Mouse (Mus musculus) G1E (cell line): ENCODE results near the gene Tsnaxip1. TPM values are rescaled to one million over a fixed set of nuclear protein-coding genes. Genes with fewer than 3 reads are reported as not detected.

Experiments used
- ATAC-seq: 2 replicates; pipeline ENCODE4 v1.8.0; 2016; ENCODE audit warnings: mild to moderate bottlenecking; ENCODE audit not compliant: insufficient number of reproducible peaks, poor library complexity, low FRiP score, severe bottlenecking; ENCODE audit errors: extremely low read depth
- DNase-seq: peaks from one replicate; pipeline ENCODE4 v3.0.0; 2012; ENCODE audit warnings: low spot score
- H3K27me3 ChIP-seq: 2 replicates; pipeline ENCODE4 v1.6.1; 2012; ENCODE audit warnings: mild to moderate bottlenecking, low read length, inconsistent platforms; ENCODE audit not compliant: insufficient read depth
- H3K36me3 ChIP-seq: replicated peaks from 2 replicates; pipeline ENCODE3; 2012; ENCODE audit warnings: mild to moderate bottlenecking, inconsistent platforms
- H3K4me1 ChIP-seq: 2 replicates; pipeline ENCODE4 v1.6.1; 2012; ENCODE audit warnings: low read depth, low read length, inconsistent platforms, mixed read lengths; ENCODE audit not compliant: insufficient read depth
- H3K4me3 ChIP-seq: 2 replicates; pipeline ENCODE4 v1.5.1; 2012; ENCODE audit warnings: low read depth, mild to moderate bottlenecking, inconsistent platforms, low read length, moderate library complexity, mixed read lengths
- H3K9me3 ChIP-seq: replicated peaks from 2 replicates; pipeline ENCODE4 v1.6.1; 2012; ENCODE audit warnings: inconsistent platforms
- CTCF ChIP-seq: IDR thresholded peaks from 2 replicates; pipeline ENCODE4 v1.5.1; 2012; ENCODE audit warnings: low read depth, low read length, inconsistent platforms, mixed read lengths
- GATA1 ChIP-seq: IDR thresholded peaks from 2 replicates; pipeline ENCODE4 v1.6.1; 2012; ENCODE audit warnings: borderline replicate concordance, low read length, inconsistent platforms, mixed read lengths
- GATA2 ChIP-seq: IDR thresholded peaks from 2 replicates; pipeline ENCODE4 v1.6.1; 2012; ENCODE audit warnings: low read depth, low read length, inconsistent platforms, borderline replicate concordance
- POLR2AphosphoS5 ChIP-seq: IDR thresholded peaks from 2 replicates; pipeline ENCODE4 v1.6.1; 2012; ENCODE audit warnings: low read depth, low read length, inconsistent platforms; ENCODE audit not compliant: insufficient replicate concordance
- TAL1 ChIP-seq: conservative IDR thresholded peaks from 2 replicates; pipeline ENCODE4 v1.6.1; 2012; ENCODE audit warnings: low read depth, low read length, inconsistent platforms, mixed read lengths
- polyA plus RNA-seq: library from polyadenylated mRNA; stranded (reverse); fragments of >175 nt; gene quantifications from 2 replicates; pipeline ENCODE4 v1.2.3, GENCODE M21; 2012
- total RNA-seq, 2 experiments: library from RNA; stranded (forward) in 1 of 2; stranded (reverse) in 1 of 2; fragments of 200-1000 nt in 1 of 2; fragments of >200 nt in 1 of 2; fragmentation: Nextera tagmentation in 1 of 2; gene quantifications; 2 replicates each; pipeline ENCODE4 v1.2.3; 2014 to 2017

Gene Tsnaxip1
- total and polyA plus RNA-seq, 3 experiments, result 0.16 TPM; not detected in 2

GRCm38 (mm10) chr8:105880754-105881520, 53.4 kb downstream of the Tsnaxip1 start, which contains the start of gene Edc4:
Edc4 (plus strand) TSS chr8:105880881.
- peaks cover 82% of the 10 kb centered on the region for H3K36me3 ChIP-seq
- peak; percentile 60 for DNase-seq
- peaks cover 29% of the 10 kb centered on the region for H3K4me1 ChIP-seq

GRCm38 (mm10) chr8:105889756-105890465, 62.4 kb downstream of the Tsnaxip1 start:
- Histone ChIP-seq H3K4me3 (no peak overlapping the region), H3K9me3 (no peaks in the 10 kb centered on the region), H3K4me1 (peaks cover 3% of the 10 kb centered on the region), H3K27me3 (no peaks in the 10 kb centered on the region), H3K36me3 (peaks cover 99% of the 10 kb centered on the region)
- no peak for TF ChIP-seq GATA2
- TF ChIP-seq POLR2AphosphoS5, result no peak
- no peak for TF ChIP-seq GATA1
- TF ChIP-seq CTCF, result no peak
- TF ChIP-seq TAL1, result no peak
- ATAC-seq (no peak), DNase-seq (no peak)

More at GRCm38 (mm10) chr8:105880754-105881520, 53.4 kb downstream of the Tsnaxip1 start, which contains the start of gene Edc4:
- ATAC-seq, result peak; percentile 89
- no peaks in the 10 kb centered on the region for H3K9me3 ChIP-seq
- H3K4me3 ChIP-seq, result peak within 1 kb of the TSS; percentile 93
- TF ChIP-seq GATA2 (no peak), CTCF (no peak), POLR2AphosphoS5 (no peak), GATA1 (no peak), TAL1 (no peak)
- no peaks in the 10 kb centered on the region for H3K27me3 ChIP-seq

- Histone ChIP-seq H3K36me3 (peaks cover 99% of the 10 kb centered on the region), H3K4me1 (peaks cover 3% of the 10 kb centered on the region), H3K27me3 (no peaks in the 10 kb centered on the region), H3K4me3 (no peak overlapping the region), H3K9me3 (no peaks in the 10 kb centered on the region)
- TF ChIP-seq GATA2 (no peak), GATA1 (no peak), CTCF (no peak), POLR2AphosphoS5 (no peak)
- ATAC-seq, result no peak
- DNase-seq, result no peak
These were observed 63.3 kb downstream of the Tsnaxip1 start for GRCm38 (mm10) chr8:105890870-105891269.

GRCm38 (mm10) chr8:105892432-105892831, 64.9 kb downstream of the Tsnaxip1 start:
- no peak overlapping the region for H3K4me3 ChIP-seq
- peaks cover 3% of the 10 kb centered on the region for H3K4me1 ChIP-seq
- H3K27me3 ChIP-seq, result no peaks in the 10 kb centered on the region
- H3K36me3 ChIP-seq, result peaks cover 90% of the 10 kb centered on the region
- no peak for ATAC-seq
- H3K9me3 ChIP-seq, result no peaks in the 10 kb centered on the region
- DNase-seq, result peak; percentile 17
- no peak for TF ChIP-seq GATA2
- no peak for TF ChIP-seq CTCF
- no peak for TF ChIP-seq TAL1
- TF ChIP-seq GATA1, result no peak
- no peak for TF ChIP-seq POLR2AphosphoS5

GRCm38 (mm10) chr8:105893339-105893738, 65.8 kb downstream of the Tsnaxip1 start, which contains the start of gene Nrn1l:
Nrn1l (plus strand) TSS chr8:105893567.
- Histone ChIP-seq H3K9me3 (no peaks in the 10 kb centered on the region), H3K27me3 (no peaks in the 10 kb centered on the region), H3K4me3 (no peak within 1 kb of the TSS), H3K36me3 (peaks cover 80% of the 10 kb centered on the region), H3K4me1 (peaks cover 3% of the 10 kb centered on the region)
- ATAC-seq, result no peak
- peak; percentile 29 for DNase-seq
- TF ChIP-seq CTCF (no peak), POLR2AphosphoS5 (no peak), GATA1 (no peak), GATA2 (no peak), TAL1 (no peak)

Other genes with a start within 250 kb of the Tsnaxip1 start
Only the 20 nearest of the 25 such genes appear.
- 2.4 TPM in 1 of 2 replicates, not detected in the other for gene Carmil2, start 141.5 kb upstream of the Tsnaxip1 start, total RNA-seq (2014; fragmentation: Nextera tagmentation)
- gene Carmil2, start 141.5 kb upstream of the Tsnaxip1 start, total RNA-seq (2017), result 0.22 and 0.35 TPM in 2 replicates
- gene Carmil2, start 141.5 kb upstream of the Tsnaxip1 start, polyA plus RNA-seq, result 0.59 and 0.89 TPM in 2 replicates
- 44.1 and 51.9 TPM in 2 replicates for gene Acd, start 126.6 kb upstream of the Tsnaxip1 start, total RNA-seq (2014; fragmentation: Nextera tagmentation)
- gene Acd, start 126.6 kb upstream of the Tsnaxip1 start, total RNA-seq (2017), result 25.8 and 28.7 TPM in 2 replicates
- gene Acd, start 126.6 kb upstream of the Tsnaxip1 start, polyA plus RNA-seq, result 47.8 and 65.6 TPM in 2 replicates
- 3.6 and 6.2 TPM in 2 replicates for gene Pard6a, start 126.6 kb upstream of the Tsnaxip1 start, total RNA-seq (2014; fragmentation: Nextera tagmentation)
- gene Pard6a, start 126.6 kb upstream of the Tsnaxip1 start, total RNA-seq (2017), result 18.5 and 19.6 TPM in 2 replicates
- gene Pard6a, start 126.6 kb upstream of the Tsnaxip1 start, polyA plus RNA-seq, result 6.2 and 6.6 TPM in 2 replicates
- not detected in 2 replicates for gene 4933405L10Rik, start 120.1 kb upstream of the Tsnaxip1 start, total RNA-seq (2014; fragmentation: Nextera tagmentation)
- not detected in 2 replicates for gene 4933405L10Rik, start 120.1 kb upstream of the Tsnaxip1 start, total RNA-seq (2017)
- gene 4933405L10Rik, start 120.1 kb upstream of the Tsnaxip1 start, polyA plus RNA-seq, result 0.05 and 0.13 TPM in 2 replicates
- gene Enkd1, start 119.5 kb upstream of the Tsnaxip1 start, total RNA-seq (2014; fragmentation: Nextera tagmentation), result 9.5 and 16.8 TPM in 2 replicates
- 10.5 and 13.6 TPM in 2 replicates for gene Enkd1, start 119.5 kb upstream of the Tsnaxip1 start, total RNA-seq (2017)
- 52.5 and 62.1 TPM in 2 replicates for gene Enkd1, start 119.5 kb upstream of the Tsnaxip1 start, polyA plus RNA-seq
- 0.92 and 4.4 TPM in 2 replicates for gene Gfod2, start 69.1 kb upstream of the Tsnaxip1 start, total RNA-seq (2014; fragmentation: Nextera tagmentation)
- gene Gfod2, start 69.1 kb upstream of the Tsnaxip1 start, total RNA-seq (2017), result 1.8 and 4.9 TPM in 2 replicates
- gene Gfod2, start 69.1 kb upstream of the Tsnaxip1 start, polyA plus RNA-seq, result 2.6 and 3.0 TPM in 2 replicates
- gene Ranbp10, start 381 bp upstream of the Tsnaxip1 start, total RNA-seq (2014; fragmentation: Nextera tagmentation), result 35.6 and 114 TPM in 2 replicates
- 12.5 and 14.3 TPM in 2 replicates for gene Ranbp10, start 381 bp upstream of the Tsnaxip1 start, total RNA-seq (2017)
- 22.1 and 29.3 TPM in 2 replicates for gene Ranbp10, start 381 bp upstream of the Tsnaxip1 start, polyA plus RNA-seq
- 25.2 and 31.4 TPM in 2 replicates for gene Cenpt, start 25.5 kb downstream of the Tsnaxip1 start, total RNA-seq (2014; fragmentation: Nextera tagmentation)
- 14.4 and 14.6 TPM in 2 replicates for gene Cenpt, start 25.5 kb downstream of the Tsnaxip1 start, total RNA-seq (2017)
- 12.7 and 12.9 TPM in 2 replicates for gene Cenpt, start 25.5 kb downstream of the Tsnaxip1 start, polyA plus RNA-seq
- gene Thap11, start 27.4 kb downstream of the Tsnaxip1 start, total RNA-seq (2014; fragmentation: Nextera tagmentation), result 18.1 and 22.5 TPM in 2 replicates
- gene Thap11, start 27.4 kb downstream of the Tsnaxip1 start, total RNA-seq (2017), result 35.8 and 42.5 TPM in 2 replicates
- gene Thap11, start 27.4 kb downstream of the Tsnaxip1 start, polyA plus RNA-seq, result 31.7 and 34.2 TPM in 2 replicates
- gene Nutf2, start 32.8 kb downstream of the Tsnaxip1 start, total RNA-seq (2014; fragmentation: Nextera tagmentation), result 378 and 465 TPM in 2 replicates
- gene Nutf2, start 32.8 kb downstream of the Tsnaxip1 start, total RNA-seq (2017), result 87.1 and 116 TPM in 2 replicates
- gene Nutf2, start 32.8 kb downstream of the Tsnaxip1 start, polyA plus RNA-seq, result 284 and 322 TPM in 2 replicates
- 32.7 and 53.4 TPM in 2 replicates for gene Edc4, start 53.1 kb downstream of the Tsnaxip1 start, total RNA-seq (2014; fragmentation: Nextera tagmentation)
- gene Edc4, start 53.1 kb downstream of the Tsnaxip1 start, total RNA-seq (2017), result 39.7 and 43.0 TPM in 2 replicates
- 27.4 and 29.7 TPM in 2 replicates for gene Edc4, start 53.1 kb downstream of the Tsnaxip1 start, polyA plus RNA-seq
- not detected in 2 replicates for gene Nrn1l, start 65.8 kb downstream of the Tsnaxip1 start, total RNA-seq (2014; fragmentation: Nextera tagmentation)
- gene Nrn1l, start 65.8 kb downstream of the Tsnaxip1 start, total RNA-seq (2017), result 0.38 TPM in 1 of 2 replicates, not detected in the other
- gene Nrn1l, start 65.8 kb downstream of the Tsnaxip1 start, polyA plus RNA-seq, result 1.5 and 1.8 TPM in 2 replicates
- 26.1 and 32.1 TPM in 2 replicates for gene Pskh1, start 72.7 kb downstream of the Tsnaxip1 start, total RNA-seq (2014; fragmentation: Nextera tagmentation)
- gene Pskh1, start 72.7 kb downstream of the Tsnaxip1 start, total RNA-seq (2017), result 21.3 and 22.7 TPM in 2 replicates
- 13.1 and 19.5 TPM in 2 replicates for gene Pskh1, start 72.7 kb downstream of the Tsnaxip1 start, polyA plus RNA-seq
- not detected in 2 replicates for gene Ctrl, start 106.1 kb downstream of the Tsnaxip1 start, total RNA-seq (2014; fragmentation: Nextera tagmentation)
- gene Ctrl, start 106.1 kb downstream of the Tsnaxip1 start, total RNA-seq (2017), result 0.38 and 1.1 TPM in 2 replicates
- gene Ctrl, start 106.1 kb downstream of the Tsnaxip1 start, polyA plus RNA-seq, result 0.14 TPM in 1 of 2 replicates, not detected in the other
- 14.4 and 16.3 TPM in 2 replicates for gene Psmb10, start 110.7 kb downstream of the Tsnaxip1 start, total RNA-seq (2014; fragmentation: Nextera tagmentation)
- gene Psmb10, start 110.7 kb downstream of the Tsnaxip1 start, total RNA-seq (2017), result 15.3 and 19.7 TPM in 2 replicates
- 125 and 148 TPM in 2 replicates for gene Psmb10, start 110.7 kb downstream of the Tsnaxip1 start, polyA plus RNA-seq
- gene Lcat, start 115.7 kb downstream of the Tsnaxip1 start, total RNA-seq (2014; fragmentation: Nextera tagmentation), result 0.92 TPM in 1 of 2 replicates, not detected in the other
- 0.17 and 0.22 TPM in 2 replicates for gene Lcat, start 115.7 kb downstream of the Tsnaxip1 start, total RNA-seq (2017)
- 0.29 and 0.40 TPM in 2 replicates for gene Lcat, start 115.7 kb downstream of the Tsnaxip1 start, polyA plus RNA-seq
- 3.7 and 4.4 TPM in 2 replicates for gene Slc12a4, start 138.4 kb downstream of the Tsnaxip1 start, total RNA-seq (2014; fragmentation: Nextera tagmentation)
- 6.6 and 7.2 TPM in 2 replicates for gene Slc12a4, start 138.4 kb downstream of the Tsnaxip1 start, total RNA-seq (2017)
- gene Slc12a4, start 138.4 kb downstream of the Tsnaxip1 start, polyA plus RNA-seq, result 7.4 and 8.7 TPM in 2 replicates
- not detected in 2 replicates for gene Dpep3, start 151.7 kb downstream of the Tsnaxip1 start, total RNA-seq (2014; fragmentation: Nextera tagmentation)
- gene Dpep3, start 151.7 kb downstream of the Tsnaxip1 start, total RNA-seq (2017), result 0.05 TPM in 1 of 2 replicates, not detected in the other
- gene Dpep3, start 151.7 kb downstream of the Tsnaxip1 start, polyA plus RNA-seq, result not detected in 2 replicates
- gene Dus2, start 163.6 kb downstream of the Tsnaxip1 start, total RNA-seq (2014; fragmentation: Nextera tagmentation), result 20.9 and 21.7 TPM in 2 replicates
- 14.2 and 18.3 TPM in 2 replicates for gene Dus2, start 163.6 kb downstream of the Tsnaxip1 start, total RNA-seq (2017)
- 3.6 and 3.9 TPM in 2 replicates for gene Dus2, start 163.6 kb downstream of the Tsnaxip1 start, polyA plus RNA-seq
- gene Dpep2nb, start 178.2 kb downstream of the Tsnaxip1 start, total RNA-seq (2014; fragmentation: Nextera tagmentation), result not detected in 2 replicates
- 0.16 TPM in 1 of 2 replicates, not detected in the other for gene Dpep2nb, start 178.2 kb downstream of the Tsnaxip1 start, total RNA-seq (2017)
- not detected in 2 replicates for gene Dpep2nb, start 178.2 kb downstream of the Tsnaxip1 start, polyA plus RNA-seq